Mouse (Mus musculus) embryonic facial prominence, embryonic 15.5 days (tissue): ENCODE data around the gene Dap3. TPM values are rescaled to one million over a fixed set of nuclear protein-coding genes. Genes with fewer than 3 reads are reported as not detected.
"Not testable (repeated sequence)": the region's sequence is repeated elsewhere in the genome, so short reads cannot be mapped to it uniquely, and the experiment has no call there.

ENCODE experiments used
- ATAC-seq: fragments of 200-750 bp; cut with Nextera tagmentation; 2 replicates; pipeline ENCODE4 v1.8.0; 2017; ENCODE audit warnings: low read depth, moderate TSS enrichment; ENCODE audit not compliant: insufficient number of reproducible peaks, low FRiP score, low TSS enrichment
- H3K27ac ChIP-seq: fragments of 300-500 bp; sonication (generic); replicated peaks from 2 replicates; pipeline ENCODE4 v1.5.1; 2015; ENCODE audit warnings: mild to moderate bottlenecking, inconsistent platforms
- H3K27me3 ChIP-seq: fragments of 300-500 bp; sonication (generic); 2 replicates; pipeline ENCODE4 v1.6.1; 2015; ENCODE audit warnings: inconsistent platforms
- H3K36me3 ChIP-seq: fragments of 300-500 bp; sonication (generic); 2 replicates; pipeline ENCODE4 v1.6.1; 2015; ENCODE audit warnings: mild to moderate bottlenecking, inconsistent platforms
- H3K4me1 ChIP-seq: fragments of 300-500 bp; sonication (generic); 2 replicates; pipeline ENCODE4 v1.6.1; 2015; ENCODE audit warnings: inconsistent platforms
- H3K4me2 ChIP-seq: fragments of 300-500 bp; sonication (generic); replicated peaks from 2 replicates; pipeline ENCODE4 v1.6.1; 2015; ENCODE audit warnings: mild to moderate bottlenecking, inconsistent platforms
- H3K4me3 ChIP-seq: fragments of 300-500 bp; sonication (generic); replicated peaks from 2 replicates; pipeline ENCODE4 v1.5.1; 2015; ENCODE audit warnings: mild to moderate bottlenecking, inconsistent platforms
- H3K9ac ChIP-seq: fragments of 300-500 bp; sonication (generic); 2 replicates; pipeline ENCODE4 v1.6.1; 2015; ENCODE audit warnings: inconsistent platforms
- H3K9me3 ChIP-seq: fragments of 300-500 bp; sonication (generic); replicated peaks from 2 replicates; pipeline ENCODE4 v1.6.1; 2016; ENCODE audit warnings: inconsistent platforms
- WGBS: fragments of 180-500 bp; shearing (Covaris S2); methylation state at CpG from one replicate; pipeline ENCODE4 v1.1.7; 2015; 5-methylcytosine and 5-hydroxymethylcytosine counted together
- polyA plus RNA-seq: library from polyadenylated mRNA; unstranded; fragments of >200 nt; fragmentation: Nextera tagmentation; extraction: Ambion mirVana; gene quantifications from 2 replicates; pipeline ENCODE4 v1.2.1, GENCODE M21; 2015

The Dap3 gene
- 145 and 155 TPM in 2 replicates for polyA plus RNA-seq

DNA sequence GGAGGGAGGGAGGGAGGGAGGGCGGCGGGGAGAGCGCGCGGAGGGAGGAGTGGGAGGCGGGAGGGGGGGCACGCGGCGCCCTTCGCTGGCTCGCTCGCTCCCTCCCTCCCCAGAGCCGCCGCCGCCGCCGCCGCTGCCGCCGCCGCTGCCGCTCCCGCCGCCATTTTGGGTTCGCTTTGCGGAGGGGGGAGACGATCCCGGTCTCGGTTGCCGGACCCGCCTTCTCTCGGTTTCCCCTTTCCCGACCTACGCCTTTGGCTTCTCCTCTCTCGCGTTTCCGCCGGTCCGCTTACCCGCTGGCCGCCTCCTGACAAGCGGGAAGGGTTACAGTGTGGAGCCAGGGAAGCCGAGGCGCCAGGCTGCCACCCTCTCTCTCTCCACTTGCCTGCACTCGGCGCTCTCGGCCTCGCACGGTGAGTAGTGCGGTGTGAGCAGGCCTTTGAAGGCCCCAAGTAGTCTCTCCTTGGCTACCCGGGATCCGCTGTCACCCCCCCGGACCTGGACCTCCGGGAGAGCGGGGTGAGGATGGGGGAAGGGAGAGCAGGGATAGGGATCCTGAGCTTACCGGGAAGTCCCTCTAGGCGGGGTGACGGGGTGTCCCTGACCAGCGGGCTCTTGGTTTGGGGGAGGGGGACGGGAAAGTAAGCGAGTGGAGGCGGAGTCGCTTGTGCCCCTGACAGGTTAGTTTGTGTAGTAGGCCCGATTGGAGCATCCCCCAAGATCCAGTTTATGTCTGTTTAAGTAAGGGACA is at the start of gene Dap3, which contains the start of gene Ash1l:
Dap3 (minus strand) TSS at position 606 of the 751 bp plus-strand sequence.
Ash1l (plus strand) TSS at position 47 of the 751 bp plus-strand sequence.
- Histone ChIP-seq H3K27ac (peak within 1 kb of the TSS; percentile 100), H3K27me3 (no peaks in the 10 kb centered on the region), H3K4me1 (peaks cover 23% of the 10 kb centered on the region), H3K4me2 (peak within 1 kb of the TSS; percentile 57), H3K9me3 (no peaks in the 10 kb centered on the region), H3K4me3 (peak within 1 kb of the TSS; percentile 89), H3K36me3 (no peaks in the 10 kb centered on the region), H3K9ac (peak within 1 kb of the TSS; percentile 96)
- WGBS: under 1% methylated on average over 39 of the region's 64 CpGs
- ATAC-seq: peak; percentile 72

GRCm38 (mm10) chr3:88992793-88993192 is 41.8 kb upstream of the Dap3 start:
- peaks cover 10% of the 10 kb centered on the region for H3K36me3 ChIP-seq
- no peak overlapping the region for H3K9ac ChIP-seq
- no peaks in the 10 kb centered on the region for H3K9me3 ChIP-seq
- no peak overlapping the region for H3K27ac ChIP-seq
- no peaks in the 10 kb centered on the region for H3K27me3 ChIP-seq
- no peaks in the 10 kb centered on the region for H3K4me1 ChIP-seq
- ATAC-seq: no peak
- H3K4me3 ChIP-seq: no peak overlapping the region
- H3K4me2 ChIP-seq: no peak overlapping the region
- 89% methylated on average over 2 of the region's 2 CpGs for WGBS

DNA sequence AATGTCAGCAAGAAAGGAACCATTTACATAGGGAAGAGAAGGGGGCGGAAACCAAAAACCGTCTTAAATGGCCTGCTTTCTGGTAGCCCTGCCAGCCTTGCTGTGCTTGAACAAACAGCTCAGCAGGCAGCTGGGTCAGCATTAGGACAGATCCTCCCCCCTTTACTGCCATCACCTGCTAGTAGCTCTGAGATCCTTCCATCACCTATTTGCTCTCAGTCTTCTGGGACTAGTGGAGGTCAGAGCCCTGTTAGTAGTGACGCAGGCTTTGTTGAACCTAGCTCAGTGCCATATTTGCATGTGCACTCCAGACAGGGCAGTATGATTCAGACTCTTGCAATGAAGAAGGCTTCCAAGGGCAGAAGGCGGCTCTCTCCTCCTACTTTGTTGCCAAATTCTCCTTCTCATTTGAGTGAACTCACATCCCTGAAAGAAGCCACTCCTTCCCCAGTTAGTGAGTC is 33.0 kb upstream of the Dap3 start:
- ATAC-seq: no peak
- Histone ChIP-seq H3K27ac (no peak overlapping the region), H3K4me1 (no peaks in the 10 kb centered on the region), H3K4me2 (no peak overlapping the region), H3K9ac (no peak overlapping the region), H3K4me3 (no peak overlapping the region), H3K36me3 (peaks cover 55% of the 10 kb centered on the region), H3K27me3 (no peaks in the 10 kb centered on the region), H3K9me3 (no peaks in the 10 kb centered on the region)
- whole genome bisulfite sequencing: 79% methylated on average over 4 of the region's 4 CpGs

- Histone ChIP-seq H3K36me3 (peaks cover 49% of the 10 kb centered on the region), H3K4me3 (no peak overlapping the region), H3K9ac (no peak overlapping the region), H3K4me1 (no peaks in the 10 kb centered on the region), H3K4me2 (no peak overlapping the region), H3K9me3 (no peaks in the 10 kb centered on the region), H3K27ac (no peak overlapping the region), H3K27me3 (no peaks in the 10 kb centered on the region)
- no peak for ATAC-seq
- WGBS: 95% methylated on average over 8 of the region's 8 CpGs
Measured at GRCm38 (mm10) chr3:88981206-88982010, 30.4 kb upstream of the Dap3 start.

DNA sequence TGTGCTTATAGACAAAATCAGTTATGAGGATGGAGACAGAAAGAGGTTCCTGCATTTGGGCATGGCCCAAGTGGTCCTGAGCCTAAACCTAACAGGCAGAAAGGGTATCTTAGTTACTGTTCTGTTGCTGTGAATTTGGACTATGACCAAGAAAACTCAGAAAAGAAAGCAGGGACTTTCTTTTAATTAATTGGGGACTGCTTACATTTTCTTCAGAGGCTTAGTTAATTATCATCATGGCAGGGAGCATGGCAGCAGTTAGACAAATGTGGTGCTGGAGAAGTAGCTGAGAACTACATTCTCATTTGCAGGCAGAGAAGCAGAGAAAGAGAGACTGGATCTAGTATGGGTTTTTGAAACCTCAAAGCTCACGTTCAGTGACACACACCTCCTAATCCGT is 24.0 kb upstream of the Dap3 start:
- no peaks in the 10 kb centered on the region for H3K9me3 ChIP-seq
- 88% methylated on average over 2 of the region's 2 CpGs for WGBS
- ATAC-seq: no peak
- no peaks in the 10 kb centered on the region; the same call in 1 of the 2 replicates for H3K36me3 ChIP-seq
- no peak overlapping the region for H3K27ac ChIP-seq
- no peaks in the 10 kb centered on the region for H3K27me3 ChIP-seq
- H3K4me3 ChIP-seq: no peak overlapping the region
- no peaks in the 10 kb centered on the region for H3K4me1 ChIP-seq
- no peak overlapping the region for H3K9ac ChIP-seq
- H3K4me2 ChIP-seq: no peak overlapping the region

DNA sequence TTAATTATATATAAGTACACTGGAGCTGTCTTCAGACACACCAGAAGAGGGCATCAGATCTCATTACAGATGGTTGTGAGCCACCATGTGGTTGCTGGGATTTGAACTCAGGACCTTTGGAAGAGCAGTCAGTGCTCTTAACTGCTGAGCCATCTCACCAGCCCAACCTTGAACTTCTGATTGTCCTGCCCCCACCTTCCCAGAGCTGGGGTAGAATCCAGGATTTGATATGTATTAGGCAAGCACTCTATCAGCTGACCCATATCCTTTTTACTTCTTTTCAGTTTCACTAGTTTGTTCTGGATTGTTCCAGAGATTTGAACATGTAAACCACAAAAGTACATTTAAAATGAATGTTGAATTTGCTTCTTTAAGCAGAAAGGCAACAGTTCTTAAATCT is 12.2 kb upstream of the Dap3 start:
- H3K9me3 ChIP-seq, H3K9ac ChIP-seq, ATAC-seq, H3K27me3 ChIP-seq, H3K4me3 ChIP-seq, H3K27ac ChIP-seq, H3K4me1 ChIP-seq, H3K4me2 ChIP-seq: not testable (repeated sequence)
- peaks cover 18% of the 10 kb centered on the region for H3K36me3 ChIP-seq

GRCm38 (mm10) chr3:88953736-88954135 is 2.8 kb upstream of the Dap3 start:
- no peaks in the 10 kb centered on the region for H3K36me3 ChIP-seq
- no peaks in the 10 kb centered on the region for H3K27me3 ChIP-seq
- H3K4me3 ChIP-seq: no peak overlapping the region
- no peaks in the 10 kb centered on the region for H3K9me3 ChIP-seq
- H3K9ac ChIP-seq: no peak overlapping the region
- H3K4me2 ChIP-seq: no peak overlapping the region
- peaks cover 11% of the 10 kb centered on the region for H3K4me1 ChIP-seq
- ATAC-seq: no peak
- no peak overlapping the region for H3K27ac ChIP-seq

DNA sequence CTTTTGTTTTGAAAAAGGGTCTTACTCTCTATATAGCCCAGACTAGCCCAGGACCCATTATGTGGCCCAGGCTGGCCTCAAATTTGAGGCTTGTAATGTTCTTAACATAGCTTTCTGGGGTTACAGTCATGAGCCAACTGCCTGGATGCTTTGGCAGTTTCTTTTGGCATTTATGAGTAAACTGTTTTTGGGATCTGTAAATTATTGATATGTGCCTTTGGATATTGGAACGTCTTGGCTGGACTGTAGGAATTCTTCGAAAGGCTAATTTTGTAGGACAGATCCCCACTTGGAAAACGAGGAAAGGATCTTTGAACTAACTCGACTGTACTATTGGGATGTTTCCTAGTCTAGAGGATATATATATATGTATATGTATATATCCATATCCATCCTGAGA is 2.3 kb upstream of the Dap3 start:
- H3K4me3 ChIP-seq: no peak overlapping the region
- H3K9ac ChIP-seq: no peak overlapping the region
- peaks cover 15% of the 10 kb centered on the region for H3K4me1 ChIP-seq
- no peak overlapping the region for H3K27ac ChIP-seq
- H3K27me3 ChIP-seq: no peaks in the 10 kb centered on the region
- no peak for ATAC-seq
- WGBS: 81% methylated on average over 4 of the region's 4 CpGs
- H3K9me3 ChIP-seq: no peaks in the 10 kb centered on the region
- no peak overlapping the region for H3K4me2 ChIP-seq
- H3K36me3 ChIP-seq: no peaks in the 10 kb centered on the region

DNA sequence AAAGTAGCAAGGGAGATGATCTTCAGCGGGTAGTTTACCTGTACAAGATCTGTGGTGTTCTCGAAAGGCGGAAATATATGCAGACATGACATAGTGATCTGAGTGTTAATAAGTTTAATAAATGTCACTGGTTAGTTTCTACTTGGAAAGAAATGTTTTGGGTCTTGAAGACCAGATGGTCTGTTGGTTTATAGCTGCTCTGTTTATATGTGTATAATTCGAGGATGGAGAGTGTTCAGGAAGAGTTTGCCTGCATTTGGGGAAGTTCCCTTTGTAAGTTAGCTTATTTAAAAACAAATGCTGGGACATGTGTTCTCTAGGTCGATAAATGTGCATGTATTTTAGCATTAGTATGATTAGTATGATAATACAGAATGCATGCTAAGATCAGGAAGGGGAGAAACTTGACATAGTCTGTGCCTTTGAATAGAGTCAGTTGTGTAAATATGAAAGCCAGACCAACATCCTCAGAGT is 383 bp upstream of the Dap3 start:
- Histone ChIP-seq H3K4me1 (peaks cover 23% of the 10 kb centered on the region), H3K4me3 (peak overlapping the region; percentile 89), H3K27me3 (no peaks in the 10 kb centered on the region), H3K27ac (peak overlapping the region; percentile 100), H3K36me3 (no peaks in the 10 kb centered on the region), H3K9ac (peak overlapping the region; percentile 96), H3K4me2 (peak overlapping the region; percentile 51), H3K9me3 (no peaks in the 10 kb centered on the region)
- ATAC-seq: no peak
- 0% methylated on average over 5 of the region's 5 CpGs for WGBS

DNA sequence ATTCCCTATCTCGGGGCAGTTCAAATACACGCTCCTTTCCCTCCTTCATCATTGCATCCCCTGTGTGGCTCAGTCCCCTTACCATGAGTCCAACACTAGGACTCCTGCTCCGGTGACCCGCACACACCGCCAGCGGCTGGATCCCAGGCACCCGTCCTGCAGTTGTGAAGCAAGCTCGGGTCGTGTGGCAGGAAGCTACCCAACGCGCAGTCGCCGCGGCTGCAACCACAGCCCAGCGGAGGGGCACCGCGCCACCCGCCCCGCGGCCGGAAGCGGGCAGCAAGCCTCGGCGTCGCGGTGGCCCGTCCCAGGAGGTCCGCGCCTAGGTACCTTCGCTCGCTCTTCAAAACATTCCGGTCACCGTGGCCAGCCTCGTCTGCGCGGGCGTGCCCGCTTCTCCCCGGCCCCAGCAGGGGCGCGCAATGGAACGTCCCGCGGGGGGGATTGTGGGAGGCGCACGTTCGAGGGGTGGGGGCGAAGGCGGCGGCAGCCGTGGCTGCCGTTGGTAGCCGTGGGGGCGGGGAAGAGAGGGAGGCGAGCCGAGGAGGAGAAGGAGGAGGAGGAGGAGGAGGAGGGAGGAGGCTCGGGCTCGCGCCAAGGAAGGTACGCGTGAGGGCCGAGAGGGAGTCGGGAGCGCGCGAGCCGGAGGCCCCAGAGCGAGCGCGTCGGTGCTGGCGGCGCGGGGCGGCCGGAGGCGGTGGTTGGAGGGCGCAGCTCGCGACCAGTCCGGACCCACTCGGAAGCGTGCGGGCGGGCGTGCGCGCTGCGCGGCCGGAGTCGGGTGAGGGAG is 1.0 kb downstream of the Dap3 start:
- WGBS: 1% methylated on average over 74 of the region's 92 CpGs
- peak overlapping the region; percentile 100 for H3K27ac ChIP-seq
- peak overlapping the region; percentile 89 for H3K4me3 ChIP-seq
- no peaks in the 10 kb centered on the region for H3K36me3 ChIP-seq
- H3K9ac ChIP-seq: peak overlapping the region; percentile 96
- H3K4me1 ChIP-seq: peaks cover 23% of the 10 kb centered on the region
- peak overlapping the region; percentile 57 for H3K4me2 ChIP-seq
- ATAC-seq: peak; percentile 93
- no peaks in the 10 kb centered on the region for H3K9me3 ChIP-seq
- H3K27me3 ChIP-seq: no peaks in the 10 kb centered on the region

GRCm38 (mm10) chr3:88944109-88944508 is 6.9 kb downstream of the Dap3 start:
- no peak overlapping the region for H3K4me2 ChIP-seq
- H3K4me1 ChIP-seq: peaks cover 16% of the 10 kb centered on the region
- no peak overlapping the region for H3K9ac ChIP-seq
- no peak for ATAC-seq
- peaks cover 26% of the 10 kb centered on the region for H3K36me3 ChIP-seq
- no peaks in the 10 kb centered on the region for H3K27me3 ChIP-seq
- H3K27ac ChIP-seq: no peak overlapping the region
- H3K9me3 ChIP-seq: no peaks in the 10 kb centered on the region
- H3K4me3 ChIP-seq: no peak overlapping the region
- 93% methylated on average over 4 of the region's 4 CpGs for WGBS
